Mouse (Mus musculus) 3134 (cell line): ENCODE measurements around the gene Tex19.2.
"Not testable (repeated sequence)": the region's sequence is repeated elsewhere in the genome, so short reads cannot be mapped to it uniquely, and the experiment has no call there.

Source experiments
- DNase-seq: peaks from one replicate; pipeline ENCODE4 v3.0.0-alpha.2; 2011; ENCODE audit warnings: low spot score; ENCODE audit not compliant: insufficient read length; ENCODE audit errors: extremely low read depth

The Tex19.2 gene

DNA sequence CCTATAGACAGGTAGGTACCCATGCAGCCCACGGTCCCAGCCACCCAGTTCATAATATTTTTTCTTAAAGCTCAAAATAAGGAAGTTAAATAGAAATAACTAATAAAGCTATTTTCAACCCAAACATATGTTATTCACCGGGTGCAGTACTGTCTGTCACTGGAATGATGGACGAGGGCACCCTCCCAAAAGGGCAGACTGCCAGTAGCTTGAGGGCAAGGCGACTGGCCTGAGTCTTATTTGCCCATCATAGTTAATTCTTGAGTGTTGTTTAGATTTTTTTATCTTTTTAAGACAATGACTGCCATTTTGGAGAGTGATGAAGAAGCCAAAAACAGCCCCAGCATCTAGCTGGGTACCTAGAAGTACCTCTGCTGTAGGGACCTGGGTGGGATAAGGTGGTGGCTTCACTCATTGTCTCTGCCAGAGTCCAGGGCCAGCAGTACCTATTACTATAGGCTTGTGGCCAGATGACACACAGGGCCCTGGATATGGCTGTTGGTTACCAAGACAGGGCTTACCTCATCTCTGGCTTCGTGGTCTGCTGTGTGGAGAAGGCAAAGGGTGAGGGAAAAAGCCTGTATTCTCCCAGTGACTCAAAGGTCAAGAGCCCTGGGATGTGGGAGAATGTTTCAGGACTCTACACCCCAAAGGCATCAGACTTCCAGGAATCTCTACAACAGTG lies 6.2 kb downstream of the Tex19.2 start:
- DNase-seq, result peak; percentile 66

DNA sequence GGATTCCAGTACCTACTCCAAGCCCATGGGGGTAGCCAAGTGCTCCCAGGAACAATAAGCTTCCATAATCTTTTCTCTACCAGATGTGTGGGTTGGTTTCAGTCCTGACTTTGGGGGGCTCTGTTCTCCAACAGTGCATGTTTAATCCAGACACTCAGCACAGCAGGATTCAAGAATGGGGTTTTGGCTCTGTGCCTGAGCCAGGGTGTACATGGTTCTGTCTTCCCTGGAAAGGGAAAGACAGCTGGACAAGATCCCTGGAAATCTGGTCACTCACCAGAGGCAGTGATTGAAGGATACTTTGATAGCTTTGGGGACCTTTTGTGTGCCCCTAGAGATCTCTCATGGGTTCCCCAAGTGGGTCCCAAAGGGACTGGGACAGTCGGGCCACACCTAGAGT lies 6.9 kb downstream of the Tex19.2 start:
- no peak for DNase-seq

DNA sequence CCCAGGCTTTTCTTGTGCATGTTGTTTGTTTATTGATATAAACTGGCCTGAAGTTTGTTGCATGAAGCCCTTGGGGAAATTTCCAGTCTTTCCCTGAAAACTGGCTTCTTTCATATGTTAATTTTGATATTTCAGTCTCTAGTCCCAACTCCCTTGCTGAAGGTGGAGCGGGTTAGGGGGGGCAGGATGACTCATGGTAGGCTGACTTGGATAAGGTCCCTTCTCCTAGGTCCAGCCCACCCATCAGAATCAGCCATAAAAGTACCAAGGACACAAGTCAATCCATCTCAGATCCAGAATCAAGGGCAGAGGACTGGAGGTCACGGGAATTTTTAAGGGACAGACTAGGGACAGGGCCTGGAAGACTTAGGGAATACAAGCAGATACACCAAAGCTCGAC lies 7.4 kb downstream of the Tex19.2 start:
- no peak for DNase-seq

DNA sequence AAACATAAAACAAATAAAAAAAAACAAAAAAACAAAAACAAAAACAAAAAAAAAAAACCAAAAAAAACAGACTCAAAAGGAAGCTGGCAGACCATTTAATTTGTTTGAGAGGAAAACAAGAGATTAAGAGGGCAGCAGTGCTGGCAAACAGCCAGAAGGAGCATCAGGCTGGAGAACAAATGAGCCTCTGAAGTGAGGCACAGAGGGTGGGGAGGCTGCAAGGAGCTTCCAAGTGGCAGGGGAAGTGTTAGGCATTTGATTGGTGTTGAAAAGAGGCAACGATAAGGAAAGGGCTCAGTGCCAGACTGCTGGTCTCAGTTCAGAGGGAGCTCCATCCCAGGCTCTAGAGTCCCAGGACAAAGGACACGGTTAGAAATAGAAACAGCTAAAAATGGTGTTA lies 8.5 kb downstream of the Tex19.2 start:
- no peak for DNase-seq

DNA sequence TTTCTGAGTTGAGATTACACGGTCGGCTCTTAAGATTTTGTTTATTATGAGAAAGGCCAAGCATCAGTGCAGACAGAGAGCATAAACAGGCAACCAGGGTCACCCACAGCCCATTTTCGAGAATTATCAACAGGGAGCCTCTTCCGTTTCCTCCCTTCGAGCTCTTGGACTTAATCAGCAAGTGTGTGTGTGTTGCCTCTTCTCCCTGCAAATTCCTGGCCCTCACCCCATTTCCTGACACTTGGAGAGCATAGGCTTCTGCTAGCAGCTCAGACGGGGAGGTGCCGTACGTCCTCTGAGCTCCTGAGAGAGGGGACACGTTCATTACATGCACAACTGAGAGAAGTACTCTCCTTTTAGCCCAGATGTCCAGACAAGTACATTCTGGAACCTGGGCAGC lies 10.4 kb downstream of the Tex19.2 start:
- DNase-seq, result no peak

DNA sequence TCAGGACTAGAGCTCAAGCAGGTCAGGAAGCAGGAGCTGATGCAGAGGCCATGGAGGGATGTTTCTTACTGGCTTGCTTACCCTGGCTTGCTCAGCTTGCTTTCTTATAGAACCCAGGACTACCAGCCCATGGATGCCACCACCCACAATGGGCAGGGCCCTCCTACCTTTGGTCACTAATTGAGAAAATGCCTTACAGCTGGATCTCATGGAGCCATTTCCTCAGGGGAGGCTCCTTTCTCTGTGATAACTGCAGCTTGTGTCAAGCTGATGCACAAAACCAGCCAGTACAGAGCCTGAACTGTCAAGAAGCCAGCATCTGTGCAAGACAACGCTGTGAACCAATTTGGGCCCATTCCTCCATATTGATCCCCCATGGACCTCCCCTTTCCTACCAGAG lies 11.2 kb downstream of the Tex19.2 start:
- DNase-seq, result not testable (repeated sequence)

DNA sequence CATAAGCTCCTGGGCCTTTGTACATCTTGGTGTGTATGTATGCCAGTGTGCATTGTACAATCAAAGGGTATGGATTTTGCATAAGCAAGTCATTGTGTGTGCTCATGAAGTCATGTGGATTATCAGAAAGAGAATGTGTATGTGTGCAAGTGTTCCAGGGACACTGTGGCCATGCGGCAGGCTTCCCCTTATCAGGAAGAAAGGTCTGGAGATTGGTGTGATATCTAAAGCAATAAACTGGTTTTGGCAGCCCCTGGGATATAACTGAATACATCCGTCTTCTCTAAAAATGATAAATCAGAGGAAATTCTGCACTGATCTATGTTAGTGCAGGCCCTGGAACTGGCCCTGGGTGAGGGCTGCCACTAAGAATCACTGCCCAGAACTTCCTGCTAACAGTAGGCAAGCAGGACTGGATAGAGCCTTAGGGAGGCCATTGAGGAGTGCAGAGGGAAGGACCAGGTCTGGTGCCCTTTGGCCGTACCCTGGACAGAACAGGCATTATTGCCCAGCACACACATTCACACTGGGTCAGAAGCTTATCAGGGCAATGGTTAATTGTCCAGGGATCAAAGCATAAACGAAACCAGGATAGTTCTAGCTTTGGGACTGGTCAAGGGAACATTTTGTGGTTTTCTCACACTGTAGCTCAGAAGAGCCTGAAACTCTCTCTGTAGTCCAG lies 17.2 kb downstream of the Tex19.2 start:
- DNase-seq, result no peak

DNA sequence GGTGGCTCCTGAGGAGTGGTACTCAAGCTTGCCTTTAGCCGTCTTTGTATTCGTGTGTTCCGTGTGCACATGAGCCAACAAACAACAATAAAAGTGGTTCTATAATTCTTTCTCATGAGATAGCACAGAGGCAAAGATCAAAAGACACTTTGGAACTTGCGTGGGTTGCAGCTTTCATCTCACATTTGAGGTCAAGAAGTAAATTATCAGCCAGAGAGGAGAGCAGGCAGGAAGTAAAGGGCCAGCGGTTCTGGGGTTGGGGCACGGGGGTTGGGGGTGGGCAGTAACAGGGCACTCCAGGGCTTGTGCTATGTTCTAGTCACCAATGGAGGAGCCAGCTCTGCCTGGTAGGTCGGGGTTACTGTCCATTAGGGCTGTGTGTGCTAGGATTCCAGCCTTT lies 17.8 kb downstream of the Tex19.2 start:
- DNase-seq, result no peak

DNA sequence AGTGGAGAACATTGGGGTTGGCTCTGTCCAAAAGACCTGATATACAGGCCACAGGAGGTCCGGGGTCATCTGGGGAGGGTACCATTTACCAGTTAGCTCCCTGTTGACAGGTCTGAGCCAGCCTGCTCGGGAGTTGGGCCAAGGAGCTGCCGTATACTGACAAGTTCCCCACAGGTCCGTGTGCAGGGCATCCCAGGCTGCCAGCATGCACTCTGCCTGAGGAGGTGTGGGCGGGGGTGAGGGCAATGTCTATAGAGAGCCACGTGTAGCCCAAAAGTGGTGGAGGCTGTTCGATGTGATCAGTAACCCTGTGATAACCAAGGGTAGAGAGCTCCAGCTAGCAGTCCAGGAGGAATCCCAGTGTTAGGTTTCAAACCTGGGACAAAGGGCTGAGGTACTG lies 18.7 kb downstream of the Tex19.2 start:
- DNase-seq, result no peak

DNA sequence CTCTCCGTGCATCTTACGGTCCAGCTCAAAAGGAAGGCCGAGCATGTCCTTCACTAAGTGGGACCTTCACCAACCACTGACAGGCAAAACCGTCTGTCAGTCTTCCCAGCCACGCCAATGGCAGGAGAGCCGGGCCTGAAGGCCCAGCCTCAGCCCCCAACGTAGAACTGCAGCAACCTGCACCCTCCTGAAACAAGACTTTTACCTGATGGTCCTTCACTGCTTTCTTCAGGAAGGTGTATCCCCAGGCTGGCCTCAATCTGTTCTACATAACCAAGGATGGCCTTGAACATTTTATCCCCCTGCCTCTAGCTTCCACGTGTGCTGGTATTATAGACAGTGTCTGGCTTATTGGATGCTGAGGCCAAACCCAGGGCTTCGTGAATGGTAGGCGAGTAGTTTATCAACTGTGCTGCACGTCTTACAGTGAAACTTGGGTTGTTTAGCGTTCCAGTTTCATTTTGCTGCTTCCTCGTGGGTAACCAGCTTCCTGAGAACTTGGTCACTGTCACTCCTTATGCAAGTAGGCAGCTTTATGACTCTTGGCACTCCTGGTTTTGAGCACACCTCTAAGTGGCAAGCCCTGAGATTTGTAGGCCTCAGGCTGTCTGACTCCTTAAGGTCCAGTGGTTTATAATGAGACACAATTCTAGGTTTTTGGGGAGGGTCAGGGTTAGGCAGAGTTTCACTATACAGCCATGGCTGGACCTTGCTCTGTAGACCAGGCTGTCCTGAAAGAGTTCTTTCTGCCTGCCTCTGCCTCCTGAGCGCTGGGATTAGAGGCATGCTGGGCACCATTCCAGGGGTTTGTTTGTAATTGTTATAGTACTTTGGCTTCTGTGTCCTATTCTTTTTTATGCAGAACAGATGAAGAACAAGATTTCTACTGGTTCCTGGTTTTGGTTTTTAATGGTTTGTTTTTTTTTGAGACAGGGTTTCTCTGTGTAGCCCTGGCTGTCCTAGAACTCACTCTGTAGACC lies 25.6 kb downstream of the Tex19.2 start:
- no peak for DNase-seq

DNA sequence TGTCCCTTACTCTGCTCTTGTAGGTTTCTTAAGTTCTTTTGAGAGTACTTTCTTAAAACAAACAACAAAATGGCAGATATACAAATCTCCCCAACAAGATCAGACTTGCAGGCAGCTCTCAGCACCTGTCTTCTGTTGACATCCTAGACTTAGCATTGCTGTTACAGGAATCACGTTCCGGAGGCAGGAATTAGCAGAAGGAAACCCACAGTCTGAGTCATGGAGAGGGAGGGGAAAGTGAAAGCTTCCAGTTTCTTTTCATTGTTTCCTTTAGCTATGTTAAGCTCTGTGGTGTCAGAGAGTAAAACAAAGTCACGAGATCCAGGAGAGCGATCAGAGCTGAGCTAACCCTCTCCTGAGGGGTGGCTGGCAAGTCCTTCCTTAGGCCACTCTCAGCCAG lies 27.5 kb downstream of the Tex19.2 start:
- DNase-seq, result peak; percentile 52

DNA sequence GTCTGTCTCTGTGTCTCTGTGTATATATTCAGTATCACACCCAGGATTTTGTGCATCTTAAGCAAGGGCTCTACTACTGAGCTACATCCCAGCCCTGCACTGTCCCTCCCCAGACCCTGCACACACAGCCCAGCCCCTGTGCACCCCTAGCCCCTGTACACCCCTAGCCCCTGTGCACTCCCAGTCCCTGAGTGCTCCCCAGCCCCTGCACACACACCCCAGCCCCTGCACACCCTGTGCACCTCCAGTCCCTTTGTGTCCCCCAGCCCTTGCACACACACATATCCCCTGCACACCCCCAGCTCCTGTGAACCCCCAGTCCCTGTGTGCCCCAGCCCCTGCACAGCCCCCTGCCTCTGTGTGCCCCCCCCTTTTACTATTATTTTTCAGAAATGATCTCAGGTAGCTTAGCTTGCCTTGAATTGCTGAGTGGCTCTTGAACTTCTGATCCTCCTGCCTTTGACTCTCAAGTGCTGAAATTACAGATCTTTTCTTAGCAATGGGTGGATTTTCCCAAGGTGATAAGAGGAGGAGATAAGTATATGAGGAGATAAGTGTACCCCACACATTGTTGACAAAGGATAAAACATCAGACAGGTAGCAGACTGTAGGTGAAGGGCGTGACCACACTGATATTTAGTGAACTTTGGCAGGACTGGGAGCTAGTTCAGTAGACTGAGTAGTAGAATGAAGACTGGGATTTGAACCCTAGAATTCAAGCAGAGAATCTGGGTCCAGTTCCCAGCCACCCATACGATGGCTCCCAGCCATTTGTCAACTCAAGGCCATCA lies 28.5 kb downstream of the Tex19.2 start:
- DNase-seq, result no peak

DNA sequence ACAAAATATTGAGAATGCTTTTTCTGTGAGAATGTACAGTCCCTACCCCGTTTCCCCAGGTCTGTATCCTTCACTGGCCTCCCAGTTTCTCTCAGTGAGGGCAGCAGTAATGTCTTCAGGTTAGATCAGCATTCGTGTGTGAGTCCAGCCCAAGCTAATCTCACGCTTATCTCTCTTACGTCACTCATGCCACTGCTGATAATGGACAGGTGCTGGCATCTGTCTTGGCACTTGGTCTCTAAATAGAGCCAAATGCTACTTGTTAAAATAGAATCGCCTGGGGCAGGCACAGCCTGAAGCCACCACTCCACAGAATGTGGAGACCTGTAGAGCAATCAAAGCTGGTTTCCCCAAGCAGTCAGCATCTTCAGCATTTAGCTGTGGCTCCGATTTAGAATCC lies 29.5 kb downstream of the Tex19.2 start:
- DNase-seq, result no peak

DNA sequence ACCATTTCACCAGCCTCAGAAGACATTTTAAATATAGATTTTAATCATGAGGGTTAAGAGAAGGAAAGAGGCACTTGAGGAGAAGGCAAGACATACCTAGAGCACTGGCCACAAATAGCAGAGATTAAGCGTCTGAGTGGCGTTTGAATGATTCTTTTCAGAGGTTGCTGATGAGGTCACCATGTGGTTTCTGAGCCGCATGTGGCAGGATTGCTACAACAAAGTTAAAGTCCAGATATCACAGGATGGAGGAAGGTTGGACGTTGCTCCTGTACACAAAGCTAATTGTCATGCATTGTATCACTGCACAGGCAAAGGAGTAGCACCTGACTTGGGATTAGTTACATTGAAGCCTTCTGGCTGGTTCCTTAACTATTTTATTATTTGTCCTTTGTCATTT lies 32.2 kb downstream of the Tex19.2 start:
- DNase-seq, result no peak

DNA sequence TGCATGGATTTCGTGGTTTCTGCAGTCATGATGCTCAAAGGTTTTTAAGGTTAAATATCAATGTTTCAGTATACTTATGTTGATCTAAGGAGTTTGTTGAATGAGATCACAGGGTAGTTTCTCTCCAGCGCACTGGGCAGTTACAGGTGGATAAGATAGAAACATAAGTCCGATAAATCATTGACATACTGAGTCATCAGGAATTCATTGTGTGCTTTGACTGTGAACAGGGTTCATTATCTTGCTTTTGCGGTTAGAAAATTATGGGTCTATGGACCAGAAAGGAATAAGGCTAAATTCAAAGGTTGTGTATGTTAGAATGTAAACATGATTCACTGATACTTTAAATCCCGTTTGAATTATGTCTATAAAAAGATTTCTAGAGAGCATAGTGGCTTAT lies 33.3 kb downstream of the Tex19.2 start:
- no peak for DNase-seq

DNA sequence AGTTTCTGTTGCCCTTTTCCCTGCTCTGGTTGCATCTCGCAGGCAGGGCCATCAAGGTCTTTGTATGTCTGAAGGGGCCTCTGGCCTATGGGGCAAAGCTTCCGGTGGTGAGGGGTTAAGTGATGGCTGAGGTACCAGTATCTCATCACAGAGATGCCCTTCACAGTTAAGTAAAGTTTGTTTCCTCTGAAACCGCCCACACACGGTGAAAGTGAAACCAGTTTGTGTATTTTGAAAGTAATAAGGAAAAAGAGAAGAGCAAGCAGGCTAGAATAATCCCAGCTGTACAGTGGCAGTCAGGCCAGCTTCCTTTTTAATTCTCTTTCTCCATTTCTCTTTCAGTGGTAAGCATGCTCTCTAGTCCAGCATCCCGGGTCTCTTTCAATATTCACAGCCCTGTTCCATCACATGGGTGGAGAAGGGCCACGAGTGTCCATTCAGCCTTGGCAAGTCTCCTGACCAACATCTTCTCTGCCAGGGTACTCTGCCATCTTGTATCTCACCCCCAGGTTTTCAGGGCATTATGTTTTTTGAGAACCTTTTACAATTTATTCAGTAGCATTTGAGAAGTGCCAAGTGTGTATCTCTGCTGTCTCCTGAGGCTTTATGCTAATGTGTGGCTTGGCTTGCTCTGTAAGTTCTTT lies 35.5 kb downstream of the Tex19.2 start:
- DNase-seq, result peak; percentile 19

DNA sequence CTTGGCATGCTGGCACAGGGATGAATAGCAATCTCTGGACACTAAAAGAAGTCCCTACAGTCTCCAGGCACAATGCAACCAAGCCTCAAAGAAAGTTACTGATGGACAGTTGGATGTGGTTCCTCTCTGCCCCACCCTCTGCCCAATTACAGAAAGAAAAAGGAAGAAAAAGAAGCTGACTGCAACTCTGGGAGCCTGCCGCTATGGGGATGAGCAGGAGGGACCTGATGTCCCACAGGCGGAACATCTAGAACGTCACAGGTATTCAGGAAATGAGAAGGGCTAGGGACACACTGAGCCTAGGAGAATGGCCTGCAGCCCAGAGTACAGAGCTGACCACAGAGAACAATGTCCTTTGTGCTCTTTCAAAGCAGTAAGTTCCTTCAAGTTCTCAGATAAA lies 36.2 kb downstream of the Tex19.2 start:
- DNase-seq, result no peak

DNA sequence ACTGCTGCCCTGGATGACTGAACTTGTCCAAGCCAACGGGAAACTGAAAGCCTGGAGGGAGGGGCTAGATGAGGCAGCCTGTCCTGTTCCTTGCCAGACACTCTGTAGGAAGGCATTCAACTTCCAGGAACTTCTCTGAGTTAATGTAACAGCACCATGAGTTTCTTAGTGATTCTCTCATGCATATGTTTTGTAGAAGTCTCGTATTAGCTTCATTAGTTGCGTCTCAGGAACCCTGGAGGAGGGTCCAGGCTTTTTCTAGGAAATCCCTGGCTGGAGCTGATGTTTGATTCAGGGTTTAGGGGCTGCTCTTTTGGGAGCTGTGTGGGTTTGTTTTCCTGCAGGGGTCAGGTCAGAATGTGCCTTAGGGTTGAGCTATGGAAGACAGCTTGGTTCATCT lies 37.4 kb downstream of the Tex19.2 start, which contains the start of gene Sectm1a:
TSS of gene Sectm1a (minus strand) at position 101 of the 400 bp plus-strand sequence.
- DNase-seq, result no peak

DNA sequence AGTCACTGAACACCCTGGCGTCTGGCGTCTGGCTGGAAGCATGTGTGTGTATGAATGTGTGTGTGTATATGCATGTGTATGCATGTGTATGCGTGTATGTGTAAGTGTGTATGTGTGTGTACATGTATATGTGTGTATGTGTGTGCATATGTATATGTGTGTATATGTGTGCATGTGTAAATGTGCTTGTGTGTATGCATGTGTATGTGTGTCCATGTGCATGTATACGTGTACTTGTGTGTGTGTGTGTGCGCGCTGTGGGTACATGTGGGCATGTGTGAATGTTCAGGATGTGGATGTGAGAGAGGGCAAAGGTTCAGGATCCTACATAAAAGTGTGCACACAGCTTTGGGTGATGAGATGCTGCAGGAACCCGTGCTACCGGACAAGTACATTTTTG lies 38.1 kb downstream of the Tex19.2 start:
- DNase-seq, result no peak

DNA sequence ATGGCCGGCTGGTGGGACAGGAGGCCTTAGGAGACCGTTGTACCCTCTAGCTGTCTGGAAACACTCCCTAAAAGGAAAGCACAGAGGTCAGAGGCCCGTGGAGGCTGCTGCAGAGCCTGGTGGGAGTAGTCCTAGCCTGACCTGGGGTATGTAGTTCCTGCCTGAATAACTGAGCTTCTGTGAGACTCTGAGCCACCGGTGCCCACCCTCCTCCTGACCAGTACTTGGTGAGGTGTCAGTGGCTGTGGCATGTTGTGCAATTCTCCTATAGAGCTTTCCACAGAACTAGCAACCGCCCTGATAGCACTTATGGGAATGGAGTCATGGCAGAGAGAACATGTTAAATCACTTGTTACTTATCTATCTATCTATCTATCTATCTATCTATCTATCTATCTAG lies 42.8 kb downstream of the Tex19.2 start:
- no peak for DNase-seq
